Mouse (Mus musculus): ENCODE data around the gene Erc2. TPM values are rescaled to one million over a fixed set of nuclear protein-coding genes. Genes with fewer than 3 reads are reported as not detected.

Erc2 gene
- polyA plus RNA-seq, 1 experiment, result 0.53 TPM

DNA sequence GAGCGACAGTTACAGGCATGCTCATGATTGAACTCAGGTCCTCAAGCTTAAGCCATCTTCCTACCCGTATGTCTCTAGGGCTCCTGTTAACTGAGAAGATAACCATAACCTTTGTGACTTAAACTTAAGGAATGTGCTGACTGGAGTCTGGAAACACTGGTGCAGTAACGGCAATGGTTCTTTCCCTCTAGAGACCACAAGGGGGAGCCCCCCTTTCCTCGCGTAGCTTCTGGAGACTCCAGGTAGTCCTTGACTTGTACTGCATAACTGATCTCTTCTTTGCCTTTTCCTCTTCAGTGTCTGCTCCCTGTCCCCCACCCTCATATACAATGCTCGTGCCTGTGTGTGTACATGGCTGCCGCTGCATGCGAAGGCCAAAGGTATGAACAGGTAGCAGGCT, 326.2 kb downstream of the Erc2 start:
- Histone ChIP-seq H3K36me3 (ENCODE audit: control insufficient read depth, insufficient read depth) (no peaks in the 10 kb centered on the region), H3K4me2 (ENCODE audit: low read depth) (no peak overlapping the region)
- TF ChIP-seq MYOG (IDR thresholded peaks at IDR 0.05; ENCODE audit: control insufficient read depth in 1 of 3, insufficient read depth in 1 of 3, insufficient read length in 2 of 3, low read depth in 2 of 3), result no peak
- no peak for TF ChIP-seq SRF (IDR thresholded peaks at IDR 0.05; ENCODE audit: control insufficient read depth, insufficient read length, low read depth)
- no peak for TF ChIP-seq TCF3 (IDR thresholded peaks at IDR 0.05; ENCODE audit: insufficient read length, low read depth)

DNA sequence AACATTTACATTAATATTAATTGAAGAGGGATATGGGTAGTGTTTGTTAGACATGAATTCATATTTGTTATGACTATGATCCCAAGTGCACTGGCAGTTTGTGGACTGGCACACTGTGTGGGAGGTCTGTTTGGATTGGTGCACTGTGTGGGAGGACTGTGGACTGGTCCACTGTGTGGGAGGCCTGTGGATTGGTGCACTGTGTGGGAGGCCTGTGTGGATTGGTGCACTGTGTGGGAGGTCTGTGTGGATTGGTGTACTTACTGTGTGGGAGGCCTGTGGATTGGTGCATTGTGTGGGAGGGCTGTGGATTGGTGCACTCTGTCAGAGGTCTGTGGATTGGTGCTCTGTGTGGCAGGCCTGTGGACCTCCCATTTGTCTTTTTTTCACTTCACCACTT, 331.6 kb downstream of the Erc2 start:
- Histone ChIP-seq H3K4me2 (ENCODE audit: low read depth) (no peak overlapping the region), H3K27me3 (ENCODE audit: control insufficient read depth, insufficient read depth, insufficient read length) (no peaks in the 10 kb centered on the region), H3ac (ENCODE audit: control insufficient read depth, insufficient read length) (no peak overlapping the region), H3K79me2 (ENCODE audit: control insufficient read depth, insufficient read depth) (no peaks in the 10 kb centered on the region), H3K36me3 (ENCODE audit: control insufficient read depth, insufficient read depth) (no peaks in the 10 kb centered on the region), H3K4me3 (no peak overlapping the region)
- TF ChIP-seq REST (IDR thresholded peaks at IDR 0.05; ENCODE audit: insufficient read depth, insufficient read length) (no peak), MYOD1 (IDR thresholded peaks at IDR 0.05; ENCODE audit: control insufficient read depth in 1 of 3, insufficient read length in 2 of 3, low read depth in 2 of 3) (no peak), SRF (IDR thresholded peaks at IDR 0.05; ENCODE audit: control insufficient read depth, insufficient read length, low read depth) (no peak), CEBPB (IDR thresholded peaks at IDR 0.05; ENCODE audit: insufficient read depth, poor library complexity, severe bottlenecking) (no peak), POLR2A (IDR thresholded peaks at IDR 0.05; ENCODE audit: insufficient read length, low read depth) (no peak), MAX (IDR thresholded peaks at IDR 0.05; ENCODE audit: low read depth) (no peak), TCF3 (IDR thresholded peaks at IDR 0.05; ENCODE audit: insufficient read length, low read depth) (no peak), E2F4 (IDR thresholded peaks at IDR 0.05; ENCODE audit: insufficient read depth) (no peak), POLR2AphosphoS2 (IDR thresholded peaks at IDR 0.05; ENCODE audit: insufficient read length, low read depth) (no peak), TCF12 (IDR thresholded peaks at IDR 0.05; ENCODE audit: insufficient read depth, poor library complexity, severe bottlenecking) (no peak), USF1 (IDR thresholded peaks at IDR 0.05; ENCODE audit: low read depth) (no peak), MYOG (IDR thresholded peaks at IDR 0.05; ENCODE audit: control insufficient read depth in 1 of 3, insufficient read depth in 1 of 3, insufficient read length in 2 of 3, low read depth in 2 of 3) (no peak)

More for the DNA sequence above, 326.2 kb downstream of the Erc2 start:
- H3K27me3 ChIP-seq (ENCODE audit: control insufficient read depth, insufficient read depth, insufficient read length), result no peaks in the 10 kb centered on the region
- no peak overlapping the region for H3K4me3 ChIP-seq
- H3ac ChIP-seq (ENCODE audit: control insufficient read depth, insufficient read length), result no peak overlapping the region
- H3K79me2 ChIP-seq (ENCODE audit: control insufficient read depth, insufficient read depth), result no peaks in the 10 kb centered on the region

DNA sequence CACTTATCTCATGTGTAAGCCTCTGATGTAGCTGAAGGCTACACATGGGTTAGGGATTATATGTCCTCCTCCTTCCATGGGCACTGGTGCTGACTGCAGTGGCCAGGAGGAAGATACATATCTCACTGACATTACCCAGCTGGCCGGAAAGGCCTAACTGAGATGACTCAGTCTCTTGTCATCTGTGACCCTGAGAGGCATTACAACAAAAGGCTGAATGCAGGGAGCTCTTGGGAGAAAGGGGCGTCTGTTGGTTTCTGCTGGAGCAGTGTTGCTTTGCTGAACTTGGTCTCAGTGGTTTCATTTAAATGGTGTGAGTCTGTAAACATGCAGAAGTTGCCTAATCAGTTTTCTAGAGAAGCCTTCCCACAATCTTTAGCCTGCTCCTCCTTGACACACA, 334.6 kb downstream of the Erc2 start:
- TF ChIP-seq TCF3 (IDR thresholded peaks at IDR 0.05; ENCODE audit: insufficient read length, low read depth) (no peak), POLR2A (IDR thresholded peaks at IDR 0.05; ENCODE audit: insufficient read length, low read depth) (no peak), MYOD1 (IDR thresholded peaks at IDR 0.05; ENCODE audit: control insufficient read depth in 1 of 3, insufficient read length in 2 of 3, low read depth in 2 of 3) (peak in 1 of 3 experiments; percentile 49), CEBPB (IDR thresholded peaks at IDR 0.05; ENCODE audit: insufficient read depth, poor library complexity, severe bottlenecking) (0 out of 2 replicates have a peak, but pooled peaks have one; percentile 37)
- Histone ChIP-seq H3K4me2 (ENCODE audit: low read depth) (no peak overlapping the region), H3K27me3 (ENCODE audit: control insufficient read depth, insufficient read depth, insufficient read length) (no peaks in the 10 kb centered on the region), H3K4me3 (no peak overlapping the region), H3K79me2 (ENCODE audit: control insufficient read depth, insufficient read depth) (no peaks in the 10 kb centered on the region), H3K36me3 (ENCODE audit: control insufficient read depth, insufficient read depth) (no peaks in the 10 kb centered on the region), H3ac (ENCODE audit: control insufficient read depth, insufficient read length) (no peak overlapping the region)

DNA sequence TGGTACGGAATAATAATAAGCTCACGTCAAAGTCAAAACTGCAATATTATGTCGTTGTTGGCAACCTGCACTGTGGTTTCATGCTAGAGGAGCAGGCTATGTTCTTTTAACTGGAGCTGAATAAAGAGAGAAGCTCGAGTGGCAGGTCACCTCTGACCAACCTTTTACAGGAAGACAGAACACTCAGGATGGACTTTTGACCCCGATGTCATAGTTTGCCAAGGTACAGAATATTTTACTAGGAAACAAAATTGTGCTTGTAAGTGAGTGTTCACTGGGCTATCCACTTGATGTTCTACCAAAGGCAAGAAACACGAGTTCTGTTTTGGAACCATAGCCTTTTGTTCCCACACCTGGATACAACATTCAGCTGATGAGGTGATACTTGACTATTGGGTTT, 351.5 kb downstream of the Erc2 start:
- no peak for TF ChIP-seq MYOD1 (IDR thresholded peaks at IDR 0.05; ENCODE audit: control insufficient read depth in 1 of 3, insufficient read length in 2 of 3, low read depth in 2 of 3)
- no peak for TF ChIP-seq TCF12 (IDR thresholded peaks at IDR 0.05; ENCODE audit: insufficient read depth, poor library complexity, severe bottlenecking)
- TF ChIP-seq SRF (IDR thresholded peaks at IDR 0.05; ENCODE audit: control insufficient read depth, insufficient read length, low read depth), result no peak
- TF ChIP-seq CEBPB (IDR thresholded peaks at IDR 0.05; ENCODE audit: insufficient read depth, poor library complexity, severe bottlenecking), result no peak
- TF ChIP-seq MAX (IDR thresholded peaks at IDR 0.05; ENCODE audit: low read depth), result no peak
- no peak for TF ChIP-seq REST (IDR thresholded peaks at IDR 0.05; ENCODE audit: insufficient read depth, insufficient read length)
- TF ChIP-seq TCF3 (IDR thresholded peaks at IDR 0.05; ENCODE audit: insufficient read length, low read depth), result no peak
- no peak for TF ChIP-seq POLR2A (IDR thresholded peaks at IDR 0.05; ENCODE audit: insufficient read length, low read depth)
- Histone ChIP-seq H3K79me2 (ENCODE audit: control insufficient read depth, insufficient read depth) (no peaks in the 10 kb centered on the region), H3K36me3 (ENCODE audit: control insufficient read depth, insufficient read depth) (no peaks in the 10 kb centered on the region), H3ac (ENCODE audit: control insufficient read depth, insufficient read length) (no peak overlapping the region), H3K4me2 (ENCODE audit: low read depth) (no peak overlapping the region), H3K27me3 (ENCODE audit: control insufficient read depth, insufficient read depth, insufficient read length) (no peaks in the 10 kb centered on the region), H3K4me3 (no peak overlapping the region)

DNA sequence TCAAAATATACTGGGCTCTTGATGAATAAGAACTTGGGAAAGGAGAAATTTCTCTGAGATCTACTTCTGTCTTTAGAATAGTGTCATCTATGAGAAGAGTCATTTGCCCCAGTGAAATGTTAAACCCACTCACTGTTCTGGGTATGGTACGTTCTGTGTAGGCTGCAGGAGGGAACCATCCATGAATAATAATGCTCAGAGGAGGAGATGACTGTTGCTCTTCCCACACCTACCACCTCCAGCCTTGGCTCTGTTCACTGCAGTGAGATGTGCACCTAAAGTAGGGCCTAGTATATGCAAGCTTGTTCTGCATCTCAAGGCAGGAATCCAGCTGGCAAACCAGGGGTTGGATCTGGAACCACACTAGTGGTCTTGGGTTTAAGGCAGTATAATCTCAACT, 353.4 kb downstream of the Erc2 start:
- Histone ChIP-seq H3K79me2 (ENCODE audit: control insufficient read depth, insufficient read depth) (no peaks in the 10 kb centered on the region), H3ac (ENCODE audit: control insufficient read depth, insufficient read length) (no peak overlapping the region), H3K4me3 (no peak overlapping the region), H3K27me3 (ENCODE audit: control insufficient read depth, insufficient read depth, insufficient read length) (no peaks in the 10 kb centered on the region), H3K36me3 (ENCODE audit: control insufficient read depth, insufficient read depth) (no peaks in the 10 kb centered on the region), H3K4me2 (ENCODE audit: low read depth) (no peak overlapping the region)
- TF ChIP-seq MYOG (IDR thresholded peaks at IDR 0.05; ENCODE audit: control insufficient read depth in 1 of 3, insufficient read depth in 1 of 3, insufficient read length in 2 of 3, low read depth in 2 of 3) (no peak), CEBPB (IDR thresholded peaks at IDR 0.05; ENCODE audit: insufficient read depth, poor library complexity, severe bottlenecking) (no peak), MAX (IDR thresholded peaks at IDR 0.05; ENCODE audit: low read depth) (no peak), USF1 (IDR thresholded peaks at IDR 0.05; ENCODE audit: low read depth) (no peak), E2F4 (IDR thresholded peaks at IDR 0.05; ENCODE audit: insufficient read depth) (no peak), MYOD1 (IDR thresholded peaks at IDR 0.05; ENCODE audit: control insufficient read depth in 1 of 3, insufficient read length in 2 of 3, low read depth in 2 of 3) (no peak), SRF (IDR thresholded peaks at IDR 0.05; ENCODE audit: control insufficient read depth, insufficient read length, low read depth) (no peak), TCF3 (IDR thresholded peaks at IDR 0.05; ENCODE audit: insufficient read length, low read depth) (no peak), POLR2AphosphoS2 (IDR thresholded peaks at IDR 0.05; ENCODE audit: insufficient read length, low read depth) (no peak), POLR2A (IDR thresholded peaks at IDR 0.05; ENCODE audit: insufficient read length, low read depth) (no peak), TCF12 (IDR thresholded peaks at IDR 0.05; ENCODE audit: insufficient read depth, poor library complexity, severe bottlenecking) (no peak), REST (IDR thresholded peaks at IDR 0.05; ENCODE audit: insufficient read depth, insufficient read length) (no peak)
